Mouse (Mus musculus) olfactory bulb, adult 2 months (tissue): Measurements from ENCODE around the gene Tsc22d3.

Experiments
- CTCF ChIP-seq: fragments of 200-500 bp; IDR thresholded peaks from 2 replicates; pipeline ENCODE4 v1.5.1; 2012; ENCODE audit warnings: low read depth, mild to moderate bottlenecking, low read length, moderate library complexity; ENCODE audit not compliant: insufficient read depth
- POLR2A ChIP-seq: fragments of 200-500 bp; IDR thresholded peaks from 2 replicates; pipeline ENCODE4 v1.6.1; 2012; ENCODE audit warnings: mild to moderate bottlenecking, low read depth, low read length, moderate library complexity; ENCODE audit not compliant: insufficient read depth

- TF ChIP-seq POLR2A (no peak), CTCF (no peak)
Measured at GRCm38 (mm10) chrX:140575200-140575599, 25.3 kb downstream of the Tsc22d3 start.
